Mouse (Mus musculus) cerebellum, adult 2 months (tissue): ENCODE results near the gene Rpa3.

ENCODE experiments used
- CTCF ChIP-seq: fragments of 200-500 bp; IDR thresholded peaks from 2 replicates; pipeline ENCODE4 v1.5.1; 2011; ENCODE audit warnings: low read depth, mild to moderate bottlenecking, control low read depth, low read length, moderate library complexity, borderline replicate concordance; ENCODE audit not compliant: insufficient read depth
- POLR2A ChIP-seq: fragments of 200-500 bp; IDR thresholded peaks from 2 replicates; pipeline ENCODE4 v1.6.1; 2011; ENCODE audit warnings: low read length, control low read depth, borderline replicate concordance; ENCODE audit not compliant: insufficient read depth

GRCm38 (mm10) chr6:8276431-8276830 lies 17.5 kb upstream of the Rpa3 start:
- no peak for TF ChIP-seq CTCF
- no peak for TF ChIP-seq POLR2A
